Mouse (Mus musculus): ENCODE measurements around the gene Gm10057.
"Not testable (repeated sequence)": the region's sequence is repeated elsewhere in the genome, so short reads cannot be mapped to it uniquely, and the experiment has no call there.

Gene Gm10057

GRCm38 (mm10) chrX:154054939-154055338 is at the start of gene Gm10057:
Gene Gm10057, minus strand, starts transcription at chrX:154055039.
- not testable (repeated sequence) for DNase-seq

GRCm38 (mm10) chrX:154033727-154034126 is 21.1 kb downstream of the Gm10057 start, which contains the start of gene 4921511M17Rik:
Gene 4921511M17Rik, minus strand, starts transcription at chrX:154033827.
- DNase-seq, result not testable (repeated sequence)

DNA sequence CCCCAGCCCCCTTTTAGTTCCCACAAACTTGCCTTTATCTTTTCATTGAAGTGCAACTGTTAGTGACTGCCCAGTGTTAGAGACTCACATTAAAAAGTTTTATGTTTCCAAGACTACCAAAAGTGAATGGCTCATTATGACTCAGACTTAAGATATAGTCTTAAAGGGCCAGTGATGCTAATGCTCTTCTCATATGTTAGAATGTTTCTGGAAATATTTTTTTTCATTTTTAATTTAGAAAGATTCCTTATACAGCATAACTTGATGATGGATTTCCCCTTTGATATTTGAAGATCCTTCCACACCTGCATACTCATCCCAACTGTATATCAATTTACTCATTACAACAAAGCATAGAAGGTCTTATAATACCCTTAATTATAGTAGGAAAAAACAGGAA is 42.3 kb downstream of the Gm10057 start, which contains the start of gene Samt1:
Gene Samt1 (minus strand): TSS at position 101 of the 400 bp plus-strand sequence.
- not testable (repeated sequence) for DNase-seq

Measured in heart, adult 11 months (tissue).